Comparison of ENCODE assay signal across 17 mouse cellular contexts in the genomic region with DNA sequence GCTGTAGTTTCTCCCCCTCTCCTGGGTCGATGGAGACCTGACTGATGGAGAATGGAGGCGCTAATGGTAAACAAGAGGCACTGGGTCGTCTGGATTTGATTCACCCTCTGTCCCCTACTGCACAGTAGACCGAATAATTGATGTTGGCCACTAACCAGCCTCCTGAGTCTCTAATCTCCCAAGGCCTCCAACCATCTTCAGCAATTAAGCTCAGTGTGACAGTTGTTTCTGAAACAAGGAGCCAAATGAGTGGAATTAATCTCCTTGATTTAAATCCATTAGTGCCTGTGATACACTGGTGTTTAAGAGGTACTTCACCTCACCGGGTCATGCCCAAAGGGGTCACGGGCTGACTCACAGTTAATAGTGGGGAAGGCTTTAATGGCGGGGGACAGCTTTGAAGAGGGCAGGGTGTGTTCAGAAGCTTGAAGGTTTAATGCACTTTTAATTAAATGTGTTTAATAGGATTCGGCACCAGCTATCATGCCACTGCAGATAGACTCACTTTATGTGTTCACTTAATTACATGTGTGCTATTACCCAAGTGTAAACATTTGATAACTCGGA.
DNase-seq lines count a peak whose midpoint lies in the region; ATAC-seq and TF ChIP-seq lines count a peak whose summit lies in the region.
"Had no signal": no experiment of that assay in that cellular context is flagged by ENCODE, and none has a peak within 500 bp of the region (broad histone marks: within the 10 kb centered on the region; RNA-seq: fewer than 3 reads in every experiment).

No protein-coding gene starts in this region.

- no peaks in the 10 kb centered on the region for H3K4me1 ChIP-seq in midbrain, embryonic 10.5 days
- no peaks in the 10 kb centered on the region for H3K4me1 ChIP-seq in midbrain, embryonic 11.5 days (ENCODE audit: control insufficient read depth, insufficient read depth, low read length)
- H3K4me1 ChIP-seq in midbrain, embryonic 14.5 days (ENCODE audit: control insufficient read depth, insufficient read depth, low read length) = no peaks in the 10 kb centered on the region
- H3K4me1 ChIP-seq in liver, postnatal 0 days (ENCODE audit: insufficient read depth) = no peaks in the 10 kb centered on the region
- H3K4me1 ChIP-seq: heart, embryonic 10.5 days; kidney, embryonic 15.5 days had no signal

- peak; percentile 12 for DNase-seq in embryo, embryonic 10.5 days (ENCODE audit: low spot score)
- no peak for DNase-seq in embryo, embryonic 9.5 days (ENCODE audit: extremely low spot score)
- DNase-seq in midbrain, embryonic 10.5 days (ENCODE audit: low spot score) = peak; percentile 11
- DNase-seq in midbrain, embryonic 11.5 days (ENCODE audit: low spot score, missing footprints) = no peak
- DNase-seq in midbrain, embryonic 14.5 days = peak; percentile 40
- DNase-seq in liver, postnatal 0 days = no peak
- no peak for DNase-seq in spleen, postnatal 10 days (ENCODE audit: low spot score in 2 of 2)
- DNase-seq: cerebellum, adult 2 months; gastrocnemius, postnatal 10 days; layer of hippocampus, adult 9-11 months; lung, postnatal 14 days; thymus, postnatal 4 days had no signal

- no peaks in the 10 kb centered on the region for H3K36me3 ChIP-seq in midbrain, embryonic 10.5 days
- no peaks in the 10 kb centered on the region for H3K36me3 ChIP-seq in midbrain, embryonic 11.5 days (ENCODE audit: control insufficient read depth, insufficient read depth, low read length)
- H3K36me3 ChIP-seq in midbrain, embryonic 14.5 days (ENCODE audit: control insufficient read depth, insufficient read depth, low read length) = no peaks in the 10 kb centered on the region
- H3K36me3 ChIP-seq in liver, postnatal 0 days (replicated peaks; ENCODE audit: insufficient read depth, low read length) = no peaks in the 10 kb centered on the region
- H3K36me3 ChIP-seq: heart, embryonic 10.5 days; kidney, embryonic 15.5 days had no signal

- no peak overlapping the region for H3K4me3 ChIP-seq in midbrain, embryonic 10.5 days
- no peak overlapping the region for H3K4me3 ChIP-seq in midbrain, embryonic 11.5 days (ENCODE audit: low read depth, low read length)
- H3K4me3 ChIP-seq in midbrain, embryonic 14.5 days (replicated peaks; ENCODE audit: low read depth, low read length) = no peak overlapping the region
- H3K4me3 ChIP-seq in liver, postnatal 0 days (ENCODE audit: low read depth, low read length) = no peak overlapping the region
- H3K4me3 ChIP-seq: heart, embryonic 10.5 days; kidney, embryonic 15.5 days had no signal

- TF ChIP-seq CTCF in liver, postnatal 0 days (IDR thresholded peaks at IDR 0.05; ENCODE audit: low read depth) = no peak

- ATAC-seq in midbrain, embryonic 11.5 days (ENCODE audit: low FRiP score) = no peak
- no peak for ATAC-seq in midbrain, embryonic 14.5 days (ENCODE audit: low FRiP score, low TSS enrichment)
- ATAC-seq in liver, postnatal 0 days = no peak
- ATAC-seq in frontal cortex, adult (ENCODE audit: low TSS enrichment) = no peak
- ATAC-seq: Patski had no signal

- H3K27ac ChIP-seq in midbrain, embryonic 10.5 days (replicated peaks) = no peak overlapping the region
- H3K27ac ChIP-seq in midbrain, embryonic 11.5 days (ENCODE audit: low read depth, low read length) = no peak overlapping the region
- H3K27ac ChIP-seq in midbrain, embryonic 14.5 days (replicated peaks; ENCODE audit: low read depth, low read length) = no peak overlapping the region
- no peak overlapping the region for H3K27ac ChIP-seq in liver, postnatal 0 days (ENCODE audit: low read depth)
- H3K27ac ChIP-seq: heart, embryonic 10.5 days; kidney, embryonic 15.5 days; liver, embryonic 14.5 days had no signal

- peaks cover 11% of the 10 kb centered on the region for H3K27me3 ChIP-seq in midbrain, embryonic 10.5 days (ENCODE audit: low read depth, poor library complexity, severe bottlenecking)
- no peaks in the 10 kb centered on the region for H3K27me3 ChIP-seq in midbrain, embryonic 11.5 days (ENCODE audit: control insufficient read depth, insufficient read depth, low read length)
- H3K27me3 ChIP-seq in midbrain, embryonic 14.5 days (ENCODE audit: control insufficient read depth, insufficient read depth, low read length) = no peaks in the 10 kb centered on the region
- H3K27me3 ChIP-seq in liver, postnatal 0 days (ENCODE audit: insufficient read depth, low read length) = no peaks in the 10 kb centered on the region
- H3K27me3 ChIP-seq: kidney, embryonic 15.5 days; Patski had no signal

- WGBS in midbrain, embryonic 10.5 days = 64% methylated on average over 9 of the region's 9 CpGs
- 63% methylated on average over 9 of the region's 9 CpGs for WGBS in midbrain, embryonic 11.5 days
- 50% methylated on average over 9 of the region's 9 CpGs for WGBS in midbrain, embryonic 14.5 days
- 67% methylated on average over 9 of the region's 9 CpGs for WGBS in liver, postnatal 0 days (ENCODE audit: insufficient replicate concordance)

- TF ChIP-seq EP300 in liver, postnatal 0 days (IDR thresholded peaks at IDR 0.05; ENCODE audit: low read depth) = no peak

- no peaks in the 10 kb centered on the region for H3K9me3 ChIP-seq in midbrain, embryonic 10.5 days (replicated peaks)
- H3K9me3 ChIP-seq in midbrain, embryonic 11.5 days (ENCODE audit: control insufficient read depth, low read length) = no peaks in the 10 kb centered on the region
- no peaks in the 10 kb centered on the region for H3K9me3 ChIP-seq in midbrain, embryonic 14.5 days (ENCODE audit: control insufficient read depth, low read length)
- no peaks in the 10 kb centered on the region for H3K9me3 ChIP-seq in liver, postnatal 0 days (ENCODE audit: low read length)
- H3K9me3 ChIP-seq: heart, embryonic 10.5 days; kidney, embryonic 15.5 days had no signal

- no peak overlapping the region for H3K9ac ChIP-seq in midbrain, embryonic 11.5 days (ENCODE audit: low read length)
- H3K9ac ChIP-seq in midbrain, embryonic 14.5 days (replicated peaks; ENCODE audit: low read length) = no peak overlapping the region
- H3K9ac ChIP-seq in liver, postnatal 0 days (replicated peaks) = no peak overlapping the region
- H3K9ac ChIP-seq: kidney, embryonic 15.5 days; liver, embryonic 14.5 days had no signal

- no peak overlapping the region for H3K4me2 ChIP-seq in midbrain, embryonic 11.5 days
- H3K4me2 ChIP-seq in midbrain, embryonic 14.5 days (ENCODE audit: low read length) = no peak overlapping the region
- no peak overlapping the region for H3K4me2 ChIP-seq in liver, postnatal 0 days (ENCODE audit: low read depth, low read length)
- H3K4me2 ChIP-seq: kidney, embryonic 15.5 days had no signal

Comparison
In these comparisons a context has a peak if more than half of its experiments do, and no peak if none do; other contexts are left out.
1. DNase-seq: peak in embryo, embryonic 10.5 days (single experiment), midbrain, embryonic 10.5 days (single experiment) and midbrain, embryonic 14.5 days (single experiment); none in embryo, embryonic 9.5 days (single experiment), midbrain, embryonic 11.5 days (single experiment), liver, postnatal 0 days (single experiment) and spleen, postnatal 10 days (0 of 2).